Mouse (Mus musculus): ENCODE results near the gene Cdc20b.
"Not testable (repeated sequence)": the region's sequence is repeated elsewhere in the genome, so short reads cannot be mapped to it uniquely, and the experiment has no call there.

Gene Cdc20b

DNA sequence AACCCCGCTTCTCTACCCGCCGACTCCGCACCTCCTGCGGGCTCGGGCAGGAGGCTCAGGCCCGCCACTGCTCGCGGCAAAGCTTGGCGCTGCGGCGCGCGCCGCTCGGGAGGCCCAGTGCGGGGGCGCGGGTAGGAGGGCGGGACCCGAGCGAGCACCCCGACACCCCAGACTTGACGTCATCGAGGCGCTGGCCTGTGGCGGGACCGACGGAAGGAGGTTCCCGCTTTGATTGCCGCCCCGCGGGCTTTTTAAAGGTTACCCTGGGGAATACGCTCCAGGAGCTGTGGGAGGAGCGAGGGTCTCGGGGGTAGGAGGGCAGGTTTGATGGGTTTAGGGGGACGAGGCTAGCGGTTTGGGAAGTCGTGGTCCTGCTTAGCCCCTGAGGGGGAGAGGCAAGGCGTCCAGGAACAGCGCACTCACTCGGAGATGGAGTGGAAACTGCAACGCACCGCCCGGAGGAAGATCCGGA lies at the start of gene Cdc20b:
Gene Cdc20b (plus strand): TSS at position 162 of the 472 bp plus-strand sequence.
- no peak for DNase-seq

DNA sequence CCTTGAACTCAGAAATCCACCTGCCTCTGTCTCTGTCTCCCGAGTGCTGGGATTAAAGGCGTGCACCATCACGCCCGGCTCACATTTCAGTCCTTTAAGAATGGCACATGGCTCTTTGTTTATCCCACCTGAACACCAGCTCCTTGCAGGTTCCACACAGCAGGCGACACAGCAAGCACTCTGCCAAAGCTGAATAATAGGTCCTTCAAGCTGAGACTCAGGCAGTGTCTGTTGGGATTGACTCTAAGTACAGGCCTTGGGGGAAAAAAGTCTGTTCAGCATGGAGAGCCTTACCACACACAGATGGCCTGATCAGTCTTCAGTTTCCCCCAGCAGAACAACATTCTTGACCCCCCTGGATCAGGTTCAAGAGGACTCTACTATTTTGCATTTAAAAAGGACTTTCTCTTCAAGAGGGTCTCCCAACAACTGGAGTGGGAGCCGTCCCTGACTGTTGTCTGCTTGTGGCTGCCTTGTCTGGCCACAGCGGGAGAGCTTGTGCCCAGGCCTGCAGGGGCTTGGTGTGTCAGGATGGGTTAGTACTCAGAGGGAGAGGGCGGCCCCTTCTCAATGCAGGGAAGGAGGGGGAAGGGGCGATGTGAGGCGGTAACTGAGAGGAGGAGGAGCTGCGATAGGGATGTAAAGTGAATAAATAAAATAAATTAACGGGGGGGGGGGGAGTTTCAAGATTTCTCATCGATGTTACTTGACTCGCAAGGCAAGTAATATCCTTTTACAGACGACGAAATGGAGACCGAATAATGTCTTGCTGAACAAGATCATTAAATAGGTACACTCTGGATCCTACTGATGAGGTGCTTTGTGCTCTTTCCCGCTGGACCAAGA lies 49.1 kb upstream of the Cdc20b start:
- no peak for DNase-seq

DNA sequence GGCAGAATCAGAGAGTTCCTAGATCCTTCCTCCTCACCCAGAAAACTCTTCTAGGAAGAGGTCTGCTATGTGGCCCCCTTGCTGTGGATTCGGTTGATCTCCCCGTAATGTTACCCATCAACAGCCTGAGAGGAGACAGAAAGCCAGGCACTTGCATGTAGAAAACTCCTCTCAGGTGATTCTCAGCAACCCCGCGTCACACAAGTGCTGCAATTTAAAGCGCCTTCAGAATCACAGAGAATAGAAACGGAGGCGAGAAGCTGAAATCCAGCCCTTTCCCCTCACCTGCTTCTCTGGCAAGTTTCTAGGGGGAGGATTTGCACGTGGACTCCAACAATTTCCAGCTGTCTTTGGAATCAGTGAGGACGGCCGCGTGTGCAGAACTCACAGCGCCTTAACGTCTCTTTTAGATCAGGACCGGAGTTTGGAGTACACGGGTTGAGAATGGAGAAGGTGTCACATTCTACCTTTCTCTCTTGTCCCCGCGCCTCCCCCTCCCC lies 48.4 kb upstream of the Cdc20b start:
- DNase-seq, result no peak

DNA sequence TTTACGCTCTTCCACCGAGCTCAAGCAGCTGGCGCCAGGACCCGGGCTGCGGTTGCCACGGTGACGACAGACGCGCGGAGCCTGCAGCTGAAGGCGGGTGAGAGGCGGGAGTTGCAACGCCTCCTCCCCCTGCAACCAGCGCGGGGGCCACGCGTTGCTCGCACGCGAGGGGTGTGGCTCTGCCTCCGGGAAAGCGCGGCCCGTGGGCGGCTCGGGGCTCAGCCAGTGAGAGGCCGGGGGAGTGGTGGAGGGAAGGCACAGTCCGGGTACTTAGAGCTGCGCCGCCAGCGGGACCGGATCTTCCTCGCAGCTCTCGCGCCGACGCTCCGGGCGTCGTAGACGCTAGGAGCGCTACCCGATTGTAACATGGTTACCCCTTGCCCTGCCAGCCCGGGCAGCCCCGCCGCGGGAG lies 47.4 kb upstream of the Cdc20b start, which contains the start of gene Ccno:
Gene Ccno (plus strand): TSS at position 271 of the 412 bp plus-strand sequence.
- DNase-seq, result peak; percentile 70

DNA sequence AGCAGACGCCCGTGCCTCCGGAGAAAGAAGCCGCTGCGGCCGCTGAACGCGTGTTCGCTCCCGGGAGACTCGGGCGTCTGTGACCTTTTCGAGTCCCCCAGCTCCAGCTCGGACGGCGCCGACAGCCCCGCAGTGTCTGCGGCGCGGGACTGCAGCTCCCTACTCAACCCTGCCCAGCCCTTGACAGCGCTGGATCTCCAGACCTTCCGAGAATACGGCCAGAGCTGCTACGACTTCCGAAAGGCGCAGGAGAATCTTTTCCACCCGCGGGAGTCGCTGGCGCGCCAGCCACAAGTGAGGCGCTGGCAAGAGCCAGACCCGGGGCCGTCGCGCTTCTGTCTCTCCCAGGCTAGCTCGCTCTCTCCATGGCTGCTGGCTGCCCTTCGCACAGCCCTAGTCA lies 46.9 kb upstream of the Cdc20b start:
- DNase-seq, result no peak

DNA sequence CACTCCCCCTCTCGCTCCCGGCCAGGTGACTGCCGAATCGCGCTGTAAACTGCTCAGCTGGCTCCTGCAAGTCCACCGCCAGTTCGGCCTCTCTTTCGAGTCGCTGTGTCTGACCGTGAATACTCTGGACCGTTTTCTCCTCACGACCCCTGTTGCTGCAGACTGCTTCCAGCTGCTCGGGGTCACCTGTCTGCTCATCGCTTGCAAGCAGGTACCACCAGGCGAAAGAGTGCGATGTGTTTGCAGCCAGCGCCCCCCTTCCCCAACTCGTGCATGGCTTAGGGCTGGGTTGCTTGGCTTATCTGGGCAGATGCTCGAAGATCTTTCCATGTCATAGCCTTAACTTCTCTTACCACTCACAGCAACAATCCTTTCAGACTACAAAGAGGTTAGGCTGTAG lies 46.0 kb upstream of the Cdc20b start:
- DNase-seq, result no peak

DNA sequence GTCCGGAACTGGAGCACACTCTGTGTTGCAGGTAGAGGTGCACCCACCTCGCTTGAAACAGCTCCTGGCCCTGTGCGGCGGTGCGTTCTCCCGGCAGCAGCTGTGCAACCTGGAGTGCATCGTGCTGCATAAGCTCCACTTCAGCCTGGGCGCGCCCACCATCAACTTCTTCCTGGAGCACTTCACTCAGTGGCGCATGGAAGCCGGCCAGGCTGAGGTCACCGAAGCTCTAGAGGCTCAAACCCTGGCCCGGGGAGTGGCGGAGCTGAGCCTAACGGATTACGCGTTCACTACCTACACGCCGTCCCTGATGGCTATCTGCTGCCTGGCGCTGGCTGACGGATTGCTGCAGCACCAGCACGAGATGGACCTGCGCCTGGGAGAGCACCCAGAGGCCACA lies 45.4 kb upstream of the Cdc20b start:
- DNase-seq, result no peak

DNA sequence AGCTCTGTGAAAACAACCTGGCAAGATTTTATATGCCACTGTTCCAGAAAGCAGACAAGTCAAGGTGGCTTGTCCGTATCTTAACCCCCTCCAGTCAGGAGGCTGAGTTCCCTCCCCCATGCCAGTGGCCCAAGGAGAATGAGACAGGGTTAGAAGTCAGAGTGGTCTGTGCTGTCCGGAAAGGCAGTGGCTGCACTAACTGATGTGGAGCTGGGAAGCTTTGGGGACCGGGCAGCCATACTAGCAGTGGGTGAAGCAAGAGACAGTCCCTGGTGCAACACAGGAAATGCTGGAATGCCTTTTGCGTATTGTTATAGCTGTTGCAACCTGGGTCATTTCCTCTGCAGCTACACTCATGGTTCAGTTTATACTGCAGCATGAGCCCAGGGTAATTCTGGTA lies 44.6 kb upstream of the Cdc20b start:
- no peak for DNase-seq

DNA sequence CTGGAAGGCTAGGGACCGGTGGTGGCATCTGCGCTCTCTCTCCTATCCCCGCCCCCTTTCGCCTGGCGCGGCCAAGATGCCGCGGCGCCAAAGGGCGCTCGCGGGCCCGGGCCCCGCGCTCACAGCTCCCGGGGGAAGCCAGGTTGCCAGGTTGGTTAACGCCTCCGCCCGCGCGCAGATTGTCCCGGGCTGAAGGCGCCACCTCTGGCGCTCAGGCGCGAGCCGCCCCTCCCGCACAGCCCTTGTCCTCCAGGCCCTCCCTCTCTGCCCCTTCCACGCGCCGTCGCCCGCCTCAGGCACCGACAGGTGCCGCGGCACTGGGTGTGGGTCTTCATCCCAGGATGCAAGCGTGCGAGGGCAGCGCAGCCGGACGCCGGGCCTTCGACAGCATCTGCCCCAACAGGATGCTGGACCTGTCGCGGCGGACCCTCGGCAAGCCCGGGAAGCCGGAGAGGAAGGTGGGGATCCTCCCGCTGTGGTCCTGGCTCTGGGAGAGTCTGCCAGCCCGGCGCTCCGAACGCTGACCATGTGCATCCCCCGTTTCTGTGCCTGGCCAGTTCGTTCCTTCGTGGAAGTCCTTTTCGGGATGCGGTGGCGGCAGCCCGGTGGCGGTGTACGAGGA lies 41.3 kb upstream of the Cdc20b start, which contains the start of gene Mcidas:
Gene Mcidas (plus strand): TSS at position 315 of the 622 bp plus-strand sequence.
- no peak for DNase-seq

DNA sequence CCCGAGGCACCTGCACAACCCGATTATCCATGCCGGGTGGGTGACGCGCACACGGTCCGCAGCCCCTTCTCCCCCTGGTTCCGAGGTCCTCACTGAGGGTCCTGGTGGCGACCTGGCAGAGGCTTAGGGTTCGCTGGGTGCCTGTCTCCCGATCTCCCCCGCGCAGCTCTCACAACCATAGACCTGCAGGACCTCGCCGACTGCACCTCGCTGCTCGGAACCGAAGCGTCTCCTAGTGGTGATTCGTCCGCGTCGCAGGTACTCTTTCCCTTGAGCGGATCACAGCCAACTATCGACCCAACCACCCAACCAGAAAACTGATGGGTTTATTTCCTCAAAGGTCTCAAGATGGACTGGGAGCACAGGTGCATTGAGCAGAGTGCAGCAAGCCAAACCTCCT lies 40.7 kb upstream of the Cdc20b start:
- DNase-seq, result peak; percentile 31

DNA sequence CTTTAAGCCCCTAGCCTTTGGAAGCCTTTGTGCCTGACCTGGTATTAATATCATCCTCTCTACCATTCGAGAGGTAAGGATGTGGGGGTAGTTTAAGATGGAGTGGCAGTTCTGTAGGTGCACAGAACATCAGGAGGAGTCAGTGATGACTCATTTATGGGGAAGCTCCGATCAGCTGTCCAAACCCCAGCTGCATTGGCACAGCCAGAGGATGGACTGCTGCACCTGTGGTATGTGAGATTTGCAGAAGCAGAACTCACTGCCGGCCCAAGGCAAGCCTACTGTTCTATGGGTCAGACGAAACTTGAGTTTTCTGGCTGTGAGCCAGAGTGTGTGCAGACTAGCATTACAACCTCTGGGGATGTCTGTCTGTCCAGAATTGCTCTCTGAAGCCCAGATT lies 38.5 kb upstream of the Cdc20b start:
- DNase-seq, result no peak

DNA sequence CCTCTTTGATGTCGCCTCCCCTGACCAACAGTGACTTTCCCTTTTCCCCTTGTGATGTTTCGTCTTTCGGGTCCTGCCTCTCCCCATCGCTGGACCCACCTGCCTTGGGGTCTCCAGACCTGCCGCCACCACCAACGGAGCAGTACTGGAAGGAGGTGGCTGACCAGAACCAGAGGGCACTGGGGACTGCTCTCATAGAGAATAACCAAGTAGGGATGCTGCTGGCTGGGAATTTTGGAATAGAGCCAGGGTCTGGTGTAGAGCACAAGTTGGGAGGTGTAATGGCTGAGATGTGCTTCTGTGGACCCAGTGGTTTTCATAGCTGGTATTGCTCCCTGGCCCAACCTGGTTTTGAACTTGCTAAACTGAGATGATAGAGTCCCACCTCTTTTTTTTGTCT lies 37.5 kb upstream of the Cdc20b start:
- no peak for DNase-seq

DNA sequence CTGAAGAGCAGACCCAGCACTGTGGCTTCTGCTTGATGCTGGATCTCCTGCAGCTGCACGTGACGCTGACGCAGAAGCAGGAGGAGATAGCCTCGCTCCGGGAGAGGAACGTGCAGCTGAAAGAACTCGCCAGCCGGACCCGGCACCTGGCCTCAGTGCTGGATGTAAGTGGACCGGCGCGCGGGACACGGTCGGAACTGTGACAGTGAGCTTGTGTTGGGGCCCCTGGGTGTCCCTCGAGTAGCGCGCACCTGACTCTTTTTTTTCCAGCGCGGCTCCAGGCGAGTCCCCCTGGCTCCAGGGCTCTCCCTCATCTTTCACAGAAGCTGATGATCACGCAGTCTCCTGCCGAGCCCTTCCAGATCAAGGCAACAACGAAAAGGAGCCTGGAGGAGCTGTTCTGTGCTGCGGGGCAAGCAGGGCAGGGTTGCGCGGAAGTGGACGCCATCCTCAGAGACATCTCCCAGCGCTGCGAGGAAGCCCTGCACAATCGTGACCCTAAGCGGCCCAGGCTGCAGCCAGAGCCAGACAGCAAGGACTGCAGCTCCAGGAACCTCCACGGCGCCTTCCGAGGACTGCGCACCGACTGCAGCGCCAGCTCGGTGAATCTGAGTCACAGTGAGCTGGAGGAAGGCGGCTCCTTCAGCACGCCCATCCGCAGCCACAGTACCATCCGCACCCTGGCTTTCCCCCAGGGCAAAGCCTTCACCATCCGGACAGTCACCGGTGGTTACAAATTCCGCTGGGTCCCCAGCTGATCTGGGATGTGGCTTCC lies 36.3 kb upstream of the Cdc20b start:
- DNase-seq, result no peak

DNA sequence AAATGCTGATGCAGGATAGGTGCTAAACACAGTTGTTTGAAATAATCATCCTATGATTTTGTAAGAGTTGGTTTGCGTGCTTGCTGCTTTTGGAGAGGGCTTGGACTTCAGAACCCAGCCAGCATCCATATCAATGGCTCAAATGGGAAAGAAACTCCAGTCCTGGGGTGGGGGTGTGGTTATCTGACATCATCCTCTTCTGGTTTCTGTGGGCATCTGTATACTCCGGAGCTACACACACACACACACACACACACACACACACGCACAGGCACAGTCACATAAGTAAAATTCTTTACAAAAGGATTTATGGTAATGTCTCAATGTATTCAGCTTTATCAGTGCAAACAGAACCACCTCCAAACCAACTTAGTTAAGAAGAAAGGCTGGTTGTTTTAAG lies 34.8 kb upstream of the Cdc20b start:
- no peak for DNase-seq

DNA sequence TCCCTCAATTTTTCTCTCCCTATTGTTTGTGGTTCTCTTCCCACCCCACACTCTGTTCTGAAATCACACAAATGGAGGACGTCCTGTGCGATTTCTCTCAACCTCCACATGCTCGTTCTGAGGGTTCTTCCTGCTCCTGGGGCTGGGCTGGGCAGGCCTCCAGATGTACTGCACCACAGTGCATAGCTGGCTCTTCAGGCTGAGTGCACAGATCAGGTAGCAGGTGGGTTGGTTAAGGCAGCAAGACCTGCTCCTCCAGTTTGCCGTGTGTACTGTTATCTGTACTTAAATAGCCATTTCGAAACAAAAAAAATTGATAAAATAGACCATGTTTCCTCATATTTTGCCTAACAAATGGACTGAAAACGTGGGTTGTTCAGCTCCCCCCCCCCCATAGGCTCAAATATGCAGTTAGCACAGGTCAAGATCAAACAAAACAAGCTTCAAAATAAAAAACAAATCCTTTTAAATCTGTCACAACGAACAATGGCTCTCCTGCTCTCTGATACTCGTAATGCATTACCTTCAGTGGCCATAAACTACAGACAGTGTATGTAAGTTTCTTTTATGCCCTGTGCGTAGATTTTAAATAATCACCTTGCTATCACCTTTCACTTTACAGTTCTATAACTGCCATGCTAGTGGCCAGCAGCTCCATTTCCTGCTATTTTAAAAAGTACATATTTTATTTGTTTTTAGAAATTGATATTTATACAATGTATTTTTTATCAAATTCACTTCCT lies 34.2 kb upstream of the Cdc20b start:
- DNase-seq, result no peak

DNA sequence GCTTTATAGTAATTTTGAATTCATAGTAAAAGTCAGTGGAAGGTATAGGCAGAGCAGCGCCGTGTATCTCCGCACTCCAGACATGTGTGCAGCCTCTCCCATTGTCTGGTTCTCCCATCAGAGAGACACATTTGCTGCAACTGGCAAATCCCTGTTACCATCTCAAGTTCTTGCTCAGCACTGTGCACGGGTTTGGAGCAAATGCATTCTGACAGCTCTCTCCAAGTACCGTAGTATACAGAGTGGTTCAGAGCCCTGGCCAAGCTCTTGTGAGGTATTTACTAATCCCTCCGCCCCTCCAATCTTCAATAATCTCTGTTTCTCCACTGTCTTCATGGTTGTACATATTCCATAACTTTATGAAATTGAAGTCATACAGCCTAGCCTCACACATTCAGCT lies 22.2 kb upstream of the Cdc20b start:
- DNase-seq, result no peak

DNA sequence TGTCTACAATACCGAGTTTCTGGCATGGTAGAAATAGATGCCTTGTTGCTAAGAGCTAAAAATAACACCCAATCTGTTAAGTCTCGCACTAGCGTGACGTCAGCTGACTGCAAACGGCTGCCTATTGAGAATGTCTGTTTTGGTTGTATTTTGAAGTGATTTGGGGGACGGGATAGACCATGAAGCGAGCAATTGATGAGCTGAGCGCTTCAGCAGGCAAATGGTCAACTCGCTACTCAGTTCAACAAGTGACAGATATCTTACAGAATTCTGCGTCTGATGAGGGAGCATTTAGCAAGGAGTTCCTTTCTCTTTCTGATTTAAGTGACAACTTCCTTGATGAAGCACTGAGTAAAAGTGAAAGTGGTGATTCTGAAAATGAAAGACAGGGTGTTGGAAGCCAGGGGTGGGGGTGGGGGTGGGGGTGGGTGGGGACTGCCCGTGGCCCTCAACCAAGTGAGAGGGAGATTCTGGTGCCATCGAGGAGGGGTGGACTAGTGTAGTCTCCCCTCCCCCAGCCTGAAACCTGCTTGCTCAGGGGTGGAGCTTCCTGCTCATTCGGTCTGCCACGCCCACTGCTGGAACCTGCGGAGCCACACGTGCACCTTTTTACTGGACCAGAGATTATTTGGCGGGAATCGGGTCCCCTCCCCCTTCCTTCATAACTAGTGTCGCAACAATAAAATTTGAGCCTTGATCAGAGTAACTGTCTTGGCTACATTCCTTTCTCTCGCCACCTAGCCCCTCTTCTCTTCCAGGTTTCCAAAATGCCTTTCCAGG lies 21.5 kb upstream of the Cdc20b start:
- not testable (repeated sequence) for DNase-seq

DNA sequence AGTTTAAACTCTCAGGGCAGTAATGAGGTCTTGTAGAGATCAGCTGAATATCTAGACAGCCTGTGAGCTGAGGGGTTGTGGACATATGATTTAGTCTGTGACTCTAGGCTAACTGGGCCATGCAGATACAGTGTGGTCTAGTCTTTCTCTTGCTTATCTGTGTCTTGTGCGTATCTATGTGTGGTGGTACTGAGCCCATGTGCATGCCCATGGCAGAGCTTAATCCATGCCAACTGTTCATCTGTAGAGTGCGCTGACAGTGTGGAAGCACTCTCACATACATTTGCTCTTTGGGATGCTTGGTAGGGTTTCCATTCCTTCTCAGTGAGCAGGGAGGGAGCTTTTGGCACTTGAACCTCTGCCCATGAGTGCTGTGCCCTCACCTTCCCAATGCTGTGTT lies 13.4 kb upstream of the Cdc20b start:
- no peak for DNase-seq

DNA sequence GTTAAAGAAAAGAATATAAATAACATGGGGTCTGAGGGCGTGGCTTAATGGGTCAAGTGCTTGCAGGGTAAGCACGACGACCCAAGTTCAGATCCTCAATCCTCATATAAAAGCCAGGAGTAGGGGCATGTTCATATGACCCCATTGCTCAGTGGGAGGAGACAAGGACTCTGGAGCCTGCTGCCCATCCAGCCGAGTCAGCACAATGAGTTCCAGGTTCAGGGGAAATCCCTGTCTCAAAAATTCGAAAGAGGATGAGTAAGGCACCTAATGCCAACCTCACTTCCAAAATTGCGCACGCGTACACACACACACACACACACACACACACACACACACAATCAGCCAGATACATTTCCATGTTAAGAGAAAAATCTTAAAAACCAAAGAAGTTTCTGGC lies 12.4 kb upstream of the Cdc20b start:
- no peak for DNase-seq

DNA sequence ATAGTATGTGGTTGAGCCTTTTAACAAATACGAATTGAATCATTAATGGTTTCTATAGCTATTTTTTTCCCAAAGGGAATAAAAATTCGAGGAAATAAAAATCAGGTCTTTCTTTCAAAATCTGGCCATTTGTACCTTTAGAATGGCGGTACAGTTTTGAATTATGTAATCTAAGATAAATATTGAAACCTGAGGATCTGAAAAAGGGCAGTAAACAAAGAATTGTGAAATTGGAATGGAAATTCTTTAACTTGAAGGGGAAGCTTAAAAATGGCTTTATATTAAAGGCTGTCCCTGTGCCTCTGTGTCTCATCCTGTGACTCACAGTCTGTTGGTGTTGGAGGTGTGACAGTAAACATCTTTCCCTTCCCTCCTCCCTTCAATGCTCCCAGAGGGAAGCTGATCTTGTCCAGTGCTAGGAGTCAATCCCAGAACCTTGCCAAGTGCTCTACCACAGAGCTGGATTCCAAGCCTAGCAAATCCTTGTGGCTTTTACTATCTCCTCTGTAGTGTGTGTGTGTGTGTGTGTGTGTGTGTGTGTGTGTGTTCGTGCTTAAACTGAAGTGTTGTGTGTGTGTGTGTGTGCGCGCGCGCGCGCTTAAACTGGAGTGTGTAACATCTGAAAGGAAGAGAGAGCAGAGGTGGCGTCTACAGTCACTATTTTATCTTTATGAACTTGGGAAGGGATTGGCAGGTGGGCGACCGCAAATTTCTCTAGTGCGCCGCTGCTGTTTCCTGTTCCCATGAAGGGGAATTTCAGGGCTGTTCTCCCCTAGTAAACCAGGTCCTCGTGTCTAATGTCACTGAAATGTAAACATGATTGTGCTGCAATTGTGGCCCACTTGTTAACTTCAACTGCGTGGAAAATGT lies 11.4 kb upstream of the Cdc20b start:
- DNase-seq, result no peak

DNA sequence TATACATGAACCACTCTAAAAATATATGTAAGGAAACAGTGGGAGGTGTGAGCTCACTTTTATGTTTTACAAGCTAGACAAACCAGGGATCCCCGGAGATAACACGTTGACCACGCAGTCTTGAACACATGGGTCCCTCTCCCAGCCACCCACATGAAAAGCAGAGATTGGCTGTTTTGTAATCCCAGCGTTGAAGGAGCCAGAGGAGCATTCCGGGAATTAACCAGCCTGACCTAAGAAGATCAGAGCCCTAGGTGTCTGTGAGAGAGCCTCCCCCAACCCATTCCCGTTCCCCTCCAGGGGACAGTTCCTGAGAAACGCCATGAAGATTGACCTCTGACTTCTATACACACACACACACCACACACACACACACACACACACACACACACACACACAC lies 3.6 kb upstream of the Cdc20b start:
- no peak for DNase-seq

Measured in cerebellum, adult 9-10 months (tissue).